Mouse (Mus musculus): ENCODE data around the gene Nhej1. TPM values are rescaled to one million over a fixed set of nuclear protein-coding genes. Genes with fewer than 3 reads are reported as not detected.

Gene Nhej1
- total and polyA plus RNA-seq, 3 experiments = 0.47 to 12.3 (median 2.5) TPM

- Histone ChIP-seq H3K9me3 (replicated peaks) (no peaks in the 10 kb centered on the region), H3K4me1 (ENCODE audit: insufficient read depth, low read depth, low read length) (peaks cover 3% of the 10 kb centered on the region; the same call in 1 of the 2 replicates), H3K36me3 (replicated peaks) (peaks cover 1% of the 10 kb centered on the region), H3K4me3 (ENCODE audit: low read depth, low read length) (no peak overlapping the region), H3K27me3 (ENCODE audit: insufficient read depth, low read length) (peaks cover 4% of the 10 kb centered on the region; the same call in 1 of the 2 replicates)
- ATAC-seq (ENCODE audit: extremely low read depth, insufficient number of reproducible peaks, low FRiP score, poor library complexity, severe bottlenecking) = no peak
- no peak for TF ChIP-seq POLR2AphosphoS5 (IDR thresholded peaks at IDR 0.05; ENCODE audit: insufficient replicate concordance, low read depth, low read length)
- no peak for TF ChIP-seq GATA2 (IDR thresholded peaks at IDR 0.05; ENCODE audit: borderline replicate concordance, low read depth, low read length)
- TF ChIP-seq CTCF (IDR thresholded peaks at IDR 0.05; ENCODE audit: low read depth, low read length) = no peak
- no peak for TF ChIP-seq TAL1 (conservative IDR thresholded peaks at IDR 0.05; ENCODE audit: low read depth, low read length)
- no peak for TF ChIP-seq GATA1 (IDR thresholded peaks at IDR 0.05; ENCODE audit: borderline replicate concordance, low read length)
- DNase-seq (ENCODE audit: low spot score) = no peak
These were observed 153.5 kb downstream of the Nhej1 start for GRCm38 (mm10) chr1:74971353-74972050.

GRCm38 (mm10) chr1:74967962-74968580 lies 156.9 kb downstream of the Nhej1 start:
- H3K27me3 ChIP-seq (ENCODE audit: insufficient read depth, low read length) = peaks cover 4% of the 10 kb centered on the region; the same call in 1 of the 2 replicates
- H3K4me1 ChIP-seq (ENCODE audit: insufficient read depth, low read depth, low read length) = peaks cover 3% of the 10 kb centered on the region; the same call in 1 of the 2 replicates
- ATAC-seq (ENCODE audit: extremely low read depth, insufficient number of reproducible peaks, low FRiP score, poor library complexity, severe bottlenecking) (no peak), DNase-seq (ENCODE audit: low spot score) (no peak)
- no peak overlapping the region for H3K4me3 ChIP-seq (ENCODE audit: low read depth, low read length)
- TF ChIP-seq TAL1 (conservative IDR thresholded peaks at IDR 0.05; ENCODE audit: low read depth, low read length) (no peak), CTCF (IDR thresholded peaks at IDR 0.05; ENCODE audit: low read depth, low read length) (no peak), GATA2 (IDR thresholded peaks at IDR 0.05; ENCODE audit: borderline replicate concordance, low read depth, low read length) (no peak), GATA1 (IDR thresholded peaks at IDR 0.05; ENCODE audit: borderline replicate concordance, low read length) (no peak), POLR2AphosphoS5 (IDR thresholded peaks at IDR 0.05; ENCODE audit: insufficient replicate concordance, low read depth, low read length) (no peak)
- H3K36me3 ChIP-seq (replicated peaks) = peaks cover 2% of the 10 kb centered on the region
- H3K9me3 ChIP-seq (replicated peaks) = no peaks in the 10 kb centered on the region

GRCm38 (mm10) chr1:74964494-74965215 lies 160.3 kb downstream of the Nhej1 start:
- no peaks in the 10 kb centered on the region for H3K9me3 ChIP-seq (replicated peaks)
- H3K27me3 ChIP-seq (ENCODE audit: insufficient read depth, low read length) = peaks cover 6% of the 10 kb centered on the region
- peaks cover 2% of the 10 kb centered on the region for H3K36me3 ChIP-seq (replicated peaks)
- no peak for ATAC-seq (ENCODE audit: extremely low read depth, insufficient number of reproducible peaks, low FRiP score, poor library complexity, severe bottlenecking)
- H3K4me3 ChIP-seq (ENCODE audit: low read depth, low read length) = no peak overlapping the region
- TF ChIP-seq CTCF (IDR thresholded peaks at IDR 0.05; ENCODE audit: low read depth, low read length) = peak; percentile 75
- TF ChIP-seq GATA2 (IDR thresholded peaks at IDR 0.05; ENCODE audit: borderline replicate concordance, low read depth, low read length) = no peak
- H3K4me1 ChIP-seq (ENCODE audit: insufficient read depth, low read depth, low read length) = no peaks in the 10 kb centered on the region
- peak; percentile 77 for DNase-seq (ENCODE audit: low spot score)

GRCm38 (mm10) chr1:74962853-74963227 lies 162.2 kb downstream of the Nhej1 start:
- DNase-seq (ENCODE audit: low spot score) (no peak), ATAC-seq (ENCODE audit: extremely low read depth, insufficient number of reproducible peaks, low FRiP score, poor library complexity, severe bottlenecking) (no peak)
- TF ChIP-seq TAL1 (conservative IDR thresholded peaks at IDR 0.05; ENCODE audit: low read depth, low read length) (no peak), POLR2AphosphoS5 (IDR thresholded peaks at IDR 0.05; ENCODE audit: insufficient replicate concordance, low read depth, low read length) (no peak), CTCF (IDR thresholded peaks at IDR 0.05; ENCODE audit: low read depth, low read length) (no peak), GATA1 (IDR thresholded peaks at IDR 0.05; ENCODE audit: borderline replicate concordance, low read length) (no peak), GATA2 (IDR thresholded peaks at IDR 0.05; ENCODE audit: borderline replicate concordance, low read depth, low read length) (no peak)
- Histone ChIP-seq H3K27me3 (ENCODE audit: insufficient read depth, low read length) (peaks cover 6% of the 10 kb centered on the region), H3K4me3 (ENCODE audit: low read depth, low read length) (no peak overlapping the region), H3K4me1 (ENCODE audit: insufficient read depth, low read depth, low read length) (no peaks in the 10 kb centered on the region), H3K9me3 (replicated peaks) (no peaks in the 10 kb centered on the region), H3K36me3 (replicated peaks) (peaks cover 2% of the 10 kb centered on the region)

- ATAC-seq (ENCODE audit: extremely low read depth, insufficient number of reproducible peaks, low FRiP score, poor library complexity, severe bottlenecking) = no peak
- Histone ChIP-seq H3K36me3 (replicated peaks) (peaks cover 2% of the 10 kb centered on the region), H3K4me1 (ENCODE audit: insufficient read depth, low read depth, low read length) (no peaks in the 10 kb centered on the region), H3K4me3 (ENCODE audit: low read depth, low read length) (no peak overlapping the region), H3K27me3 (ENCODE audit: insufficient read depth, low read length) (peaks cover 10% of the 10 kb centered on the region), H3K9me3 (replicated peaks) (no peaks in the 10 kb centered on the region)
- DNase-seq (ENCODE audit: low spot score) = no peak
- TF ChIP-seq CTCF (IDR thresholded peaks at IDR 0.05; ENCODE audit: low read depth, low read length) = no peak
- no peak for TF ChIP-seq POLR2AphosphoS5 (IDR thresholded peaks at IDR 0.05; ENCODE audit: insufficient replicate concordance, low read depth, low read length)
- no peak for TF ChIP-seq GATA1 (IDR thresholded peaks at IDR 0.05; ENCODE audit: borderline replicate concordance, low read length)
- TF ChIP-seq GATA2 (IDR thresholded peaks at IDR 0.05; ENCODE audit: borderline replicate concordance, low read depth, low read length) = no peak
- no peak for TF ChIP-seq TAL1 (conservative IDR thresholded peaks at IDR 0.05; ENCODE audit: low read depth, low read length)
These were observed 162.7 kb downstream of the Nhej1 start for GRCm38 (mm10) chr1:74962126-74962852.

Measured in G1E (cell line).